Comparison of ENCODE assay signal across 8 mouse cellular contexts in genomic region chr7:78826682-78827385, GRCm38 (mm10). TPM values are rescaled to one million over a fixed set of nuclear protein-coding genes. Genes with fewer than 3 reads are reported as not detected.
A peak's percentile ranks its signal among the peaks of the same experiment; 100 is the strongest.
DNase-seq lines count a peak whose midpoint lies in the region; ATAC-seq and TF ChIP-seq lines count a peak whose summit lies in the region.

No protein-coding gene starts in this region.

- peaks cover 11% of the 10 kb centered on the region for H3K36me3 ChIP-seq in kidney, postnatal 0 days (ENCODE audit: insufficient read depth, low read length)
- H3K36me3 ChIP-seq in hindbrain, embryonic 12.5 days: peaks cover 24% of the 10 kb centered on the region

- H3K4me1 ChIP-seq in kidney, postnatal 0 days (replicated peaks; ENCODE audit: insufficient read depth, low read length): no peaks in the 10 kb centered on the region
- H3K4me1 ChIP-seq in hindbrain, embryonic 12.5 days: peaks cover 17% of the 10 kb centered on the region

- no peak; the same call in 1 of the 2 replicates for ATAC-seq in kidney, postnatal 0 days (replicated peaks; ENCODE audit: low FRiP score, low read depth)
- peak; percentile 62; the same call in 1 of the 2 replicates for ATAC-seq in common myeloid progenitor, adult 5-6 weeks (replicated peaks; ENCODE audit: low read depth, poor library complexity, severe bottlenecking)
- ATAC-seq in hindbrain, embryonic 12.5 days (ENCODE audit: low FRiP score): peak; percentile 92

- no peak overlapping the region for H3K4me3 ChIP-seq in kidney, postnatal 0 days (replicated peaks; ENCODE audit: low read depth, low read length)
- no peak overlapping the region for H3K4me3 ChIP-seq in hindbrain, embryonic 12.5 days

- peak overlapping the region; percentile 58 for H3K27ac ChIP-seq in kidney, postnatal 0 days
- H3K27ac ChIP-seq in hindbrain, embryonic 12.5 days: peak overlapping the region; percentile 79

- WGBS in kidney, postnatal 0 days: 29% methylated on average over 9 of the region's 9 CpGs
- 40% methylated on average over 9 of the region's 9 CpGs for WGBS in hindbrain, embryonic 12.5 days

- no peaks in the 10 kb centered on the region for H3K9me3 ChIP-seq in kidney, postnatal 0 days (replicated peaks; ENCODE audit: low read length)
- no peaks in the 10 kb centered on the region for H3K9me3 ChIP-seq in hindbrain, embryonic 12.5 days (replicated peaks)

- H3K9ac ChIP-seq in kidney, postnatal 0 days (ENCODE audit: low read depth, low read length): 0 out of 2 replicates have a peak overlapping the region, but pooled peaks have one; percentile 5
- H3K9ac ChIP-seq in hindbrain, embryonic 12.5 days: no peak overlapping the region

- peak; percentile 61 for DNase-seq in kidney, postnatal 0 days (ENCODE audit: low spot score)
- no peak for DNase-seq in kidney, adult 18-20 months
- DNase-seq in neural tube, embryonic 10.5 days (ENCODE audit: extremely low spot score, low spot score): peak; percentile 40
- no peak for DNase-seq in frontal cortex, postnatal 25 days (ENCODE audit: low spot score in 2 of 2)
- no peak for DNase-seq in spleen, postnatal 10 days (ENCODE audit: low spot score in 2 of 2)
- no peak for DNase-seq in adipocyte (ENCODE audit: low spot score)

- no peak overlapping the region for H3K4me2 ChIP-seq in kidney, postnatal 0 days (ENCODE audit: low read length)
- H3K4me2 ChIP-seq in hindbrain, embryonic 12.5 days (replicated peaks): no peak overlapping the region; the same call in 1 of the 2 replicates

- TF ChIP-seq CTCF in kidney, postnatal 0 days (IDR thresholded peaks at IDR 0.05; ENCODE audit: low read depth): peak; percentile 53

- H3K27me3 ChIP-seq in kidney, postnatal 0 days (ENCODE audit: insufficient read depth, low read length): no peaks in the 10 kb centered on the region
- H3K27me3 ChIP-seq in hindbrain, embryonic 12.5 days: no peaks in the 10 kb centered on the region

RNA-seq across cellular contexts. Expression of gene Det1, which starts 20.2 kb away (rescaled TPM):
- 13.9 TPM in 2 replicates for polyA plus RNA-seq in kidney, postnatal 0 days (2015; fragmentation: Nextera tagmentation; extraction: Ambion mirVana)
- 16.2 and 17.6 TPM in 2 replicates for total RNA-seq in common myeloid progenitor, adult 5-6 weeks (2017)
- 19.8 and 21.6 TPM in 2 replicates for polyA plus RNA-seq in hindbrain, embryonic 12.5 days (2016; fragmentation: Nextera tagmentation; extraction: Ambion mirVana)

RNA-seq across cellular contexts. Expression of gene Mrpl46, which starts 43.5 kb away (rescaled TPM):
- polyA plus RNA-seq in kidney, postnatal 0 days (2015; fragmentation: Nextera tagmentation; extraction: Ambion mirVana): 79.6 and 80.4 TPM in 2 replicates
- 30.0 and 40.9 TPM in 2 replicates for total RNA-seq in common myeloid progenitor, adult 5-6 weeks (2017)
- polyA plus RNA-seq in hindbrain, embryonic 12.5 days (2016; fragmentation: Nextera tagmentation; extraction: Ambion mirVana): 57.3 and 59.3 TPM in 2 replicates

RNA-seq across cellular contexts. Expression of gene Mrps11, which starts 43.9 kb away (rescaled TPM):
- 71.0 and 77.3 TPM in 2 replicates for polyA plus RNA-seq in kidney, postnatal 0 days (2015; fragmentation: Nextera tagmentation; extraction: Ambion mirVana)
- 30.1 and 44.8 TPM in 2 replicates for total RNA-seq in common myeloid progenitor, adult 5-6 weeks (2017)
- polyA plus RNA-seq in hindbrain, embryonic 12.5 days (2016; fragmentation: Nextera tagmentation; extraction: Ambion mirVana): 64.0 and 64.2 TPM in 2 replicates

Comparison
In these comparisons a context has a peak if more than half of its experiments do, and no peak if none do; other contexts are left out.
1. DNase-seq: peak in kidney, postnatal 0 days (single experiment) and neural tube, embryonic 10.5 days (single experiment); none in kidney, adult 18-20 months (single experiment), frontal cortex, postnatal 25 days (0 of 2), spleen, postnatal 10 days (0 of 2) and adipocyte (single experiment).